Mouse (Mus musculus) macrophage (primary cell): Measurements from ENCODE around the gene Bgn. TPM values are rescaled to one million over a fixed set of nuclear protein-coding genes. Genes with fewer than 3 reads are reported as not detected.

Source experiments
- H3K27ac ChIP-seq: fragments of 350-480 bp; formaldehyde crosslinking; 2 replicates; pipeline ENCODE4 v1.9.0; 2021
- H3K36me3 ChIP-seq: fragments of 350-480 bp; formaldehyde crosslinking; 2 replicates; pipeline ENCODE4 v1.9.0; 2021; ENCODE audit errors: inconsistent target
- H3K4me3 ChIP-seq: fragments of 350-480 bp; formaldehyde crosslinking; 2 replicates; pipeline ENCODE4 v1.9.0; 2021; ENCODE audit errors: inconsistent target
- H3K79me2 ChIP-seq: fragments of 350-480 bp; formaldehyde crosslinking; 2 replicates; pipeline ENCODE4 v1.9.0; 2021; ENCODE audit errors: inconsistent target
- WGBS: methylation state at CpG from one replicate; pipeline ENCODE4 v1.1.7; 2026; ENCODE audit warnings: inconsistent platforms; ENCODE audit not compliant: missing documents; 5-methylcytosine and 5-hydroxymethylcytosine counted together
- polyA plus RNA-seq: library from polyadenylated mRNA; stranded (reverse); fragments of 250-400 nt; gene quantifications from 3 replicates; pipeline ENCODE4 v1.2.4, GENCODE M21; 2018; ENCODE audit warnings: inconsistent platforms
- total RNA-seq, 78 experiments: library from RNA; depleted of rRNA; stranded (reverse); fragments of 250-400 nt; gene quantifications; 1 replicate in 9 of 78; 2 replicates in 24 of 78; 3 replicates in 43 of 78; 4 replicates in 2 of 78; pipeline ENCODE4 v1.2.4; 2018; ENCODE audit warnings: inconsistent platforms in 56 of 78

Bgn gene
- total RNA-seq (2018; cell fraction: chromatin; rRNA removed), result 100 to 1,000 TPM in 1 of 26 experiments, 1 to 10 TPM in 12, under 1 TPM in 10, not detected in 3; 0.44 to 270 (median 1.1) TPM
- total RNA-seq (2018; cell fraction: cytosol; rRNA removed), result under 1 TPM in 22 of 26 experiments, not detected in 4; 0.04 to 0.44 (median 0.15) TPM
- total RNA-seq (2018; cell fraction: nucleus; rRNA removed), result 10 to 100 TPM in 1 of 26 experiments, under 1 TPM in 7, not detected in 18; 0.24 to 36.3 (median 0.41) TPM
- polyA plus RNA-seq, result 0.19 to 1.3 TPM (median 0.98 TPM) in 3 replicates

GRCm38 (mm10) chrX:73483484-73483810 lies at the start of gene Bgn:
Gene Bgn (plus strand): TSS chrX:73483602.
- WGBS, result 49% methylated on average over 6 of the region's 14 CpGs

GRCm38 (mm10) chrX:73435252-73435651 lies 48.1 kb upstream of the Bgn start, which contains the start of gene Trex2:
Gene Trex2 (minus strand): TSS chrX:73435344.
- no peaks in the 10 kb centered on the region for H3K79me2 ChIP-seq
- WGBS, result 93% methylated on average over 9 of the region's 11 CpGs
- H3K36me3 ChIP-seq, result no peaks in the 10 kb centered on the region
- H3K4me3 ChIP-seq, result no peak within 1 kb of the TSS
- H3K27ac ChIP-seq, result no peak within 1 kb of the TSS

More at GRCm38 (mm10) chrX:73483484-73483810, at the start of gene Bgn:
- no peak within 1 kb of the TSS for H3K27ac ChIP-seq
- H3K4me3 ChIP-seq, result no peak within 1 kb of the TSS
- H3K36me3 ChIP-seq, result no peaks in the 10 kb centered on the region
- no peaks in the 10 kb centered on the region for H3K79me2 ChIP-seq

DNA sequence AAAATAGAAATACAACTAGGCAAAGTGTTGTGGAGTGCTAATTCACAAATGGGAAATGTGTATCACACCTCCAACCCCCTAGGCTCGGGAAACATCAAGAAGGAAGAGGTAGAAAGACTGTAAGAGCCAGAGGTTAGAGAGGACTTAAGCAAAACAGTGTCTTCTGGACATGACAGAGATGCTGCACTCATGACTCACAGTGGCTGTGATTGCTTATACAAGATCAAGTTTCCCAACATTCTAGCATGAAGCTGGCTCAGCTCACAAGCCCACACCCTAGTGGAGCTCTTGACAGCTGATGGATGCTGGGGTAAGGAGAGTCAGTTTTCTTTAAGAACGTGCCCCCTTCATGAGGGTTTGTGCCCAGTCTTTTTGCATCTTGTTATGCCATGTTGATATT lies 42.0 kb upstream of the Bgn start:
- no peak overlapping the region for H3K4me3 ChIP-seq
- H3K27ac ChIP-seq, result no peak overlapping the region
- no peaks in the 10 kb centered on the region for H3K36me3 ChIP-seq
- WGBS, result 59% methylated on average over 2 of the region's 2 CpGs
- H3K79me2 ChIP-seq, result no peaks in the 10 kb centered on the region

DNA sequence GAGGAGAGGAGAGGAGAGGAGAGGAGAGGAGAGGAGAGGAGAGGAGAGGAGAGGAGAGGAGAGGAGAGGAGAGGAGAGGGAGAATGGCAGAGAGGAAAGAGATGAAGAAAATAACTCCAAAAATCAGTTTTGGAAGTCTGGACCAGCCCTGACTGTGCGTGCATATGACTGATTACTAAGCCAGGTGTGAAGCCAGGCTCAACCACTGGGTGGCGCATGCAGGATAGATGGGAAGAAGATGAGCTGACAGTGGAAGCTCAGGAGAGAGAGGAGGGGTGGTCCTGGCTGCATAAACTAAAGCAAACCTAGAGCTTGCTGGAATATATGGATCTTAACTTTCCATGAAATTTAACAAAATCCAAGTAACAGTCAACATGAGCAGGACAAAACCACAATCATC lies 31.5 kb upstream of the Bgn start:
- no peaks in the 10 kb centered on the region for H3K36me3 ChIP-seq
- H3K4me3 ChIP-seq, result no peak overlapping the region
- WGBS, result 47% methylated on average over 2 of the region's 2 CpGs

GRCm38 (mm10) chrX:73458877-73459392 lies 24.5 kb upstream of the Bgn start, which contains the start of gene Haus7:
Gene Haus7 (minus strand): TSS chrX:73459044.
- 25% methylated on average over 26 of the region's 26 CpGs for whole genome bisulfite sequencing
- H3K36me3 ChIP-seq, result no peaks in the 10 kb centered on the region
- H3K27ac ChIP-seq, result no peak within 1 kb of the TSS
- H3K79me2 ChIP-seq, result no peaks in the 10 kb centered on the region
- H3K4me3 ChIP-seq, result peak within 1 kb of the TSS; percentile 55

More for the DNA sequence above, 31.5 kb upstream of the Bgn start:
- H3K79me2 ChIP-seq, result no peaks in the 10 kb centered on the region
- no peak overlapping the region for H3K27ac ChIP-seq

- Histone ChIP-seq H3K79me2 (no peaks in the 10 kb centered on the region), H3K36me3 (no peaks in the 10 kb centered on the region), H3K4me3 (no peak overlapping the region), H3K27ac (no peak overlapping the region)
- 89% methylated on average over 3 of the region's 4 CpGs for WGBS
Observed at GRCm38 (mm10) chrX:73460792-73461191, 22.6 kb upstream of the Bgn start.

- H3K36me3 ChIP-seq, result no peaks in the 10 kb centered on the region
- 86% methylated on average over 9 of the region's 9 CpGs for WGBS
- no peak overlapping the region for H3K27ac ChIP-seq
- no peaks in the 10 kb centered on the region for H3K79me2 ChIP-seq
- H3K4me3 ChIP-seq, result no peak overlapping the region
Observed at GRCm38 (mm10) chrX:73465483-73466186, 17.8 kb upstream of the Bgn start.

- Histone ChIP-seq H3K79me2 (no peaks in the 10 kb centered on the region), H3K27ac (no peak overlapping the region), H3K36me3 (no peaks in the 10 kb centered on the region), H3K4me3 (no peak overlapping the region)
- WGBS, result 86% methylated on average over 4 of the region's 5 CpGs
Observed at GRCm38 (mm10) chrX:73467446-73468241, 15.8 kb upstream of the Bgn start.

DNA sequence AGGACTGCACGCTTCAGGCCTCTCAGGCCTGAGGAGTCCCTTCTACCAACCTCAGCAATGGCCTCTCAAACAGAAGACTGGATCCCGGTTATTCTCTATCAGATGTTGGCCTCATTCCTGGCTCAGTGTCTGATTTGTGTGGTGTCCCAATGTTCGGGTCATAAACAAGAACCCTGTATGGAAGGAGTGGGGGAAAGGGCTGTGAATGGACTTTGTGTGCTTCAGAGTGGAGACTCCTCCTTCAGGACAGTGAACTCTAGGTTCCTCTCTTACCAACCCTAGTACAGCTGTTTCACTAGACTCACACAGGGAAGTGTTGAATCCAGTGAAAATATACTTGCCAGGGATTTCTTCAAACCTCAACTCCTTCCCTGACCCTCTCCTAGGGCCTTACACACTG lies 15.1 kb upstream of the Bgn start:
- 96% methylated on average over 3 of the region's 3 CpGs for WGBS

DNA sequence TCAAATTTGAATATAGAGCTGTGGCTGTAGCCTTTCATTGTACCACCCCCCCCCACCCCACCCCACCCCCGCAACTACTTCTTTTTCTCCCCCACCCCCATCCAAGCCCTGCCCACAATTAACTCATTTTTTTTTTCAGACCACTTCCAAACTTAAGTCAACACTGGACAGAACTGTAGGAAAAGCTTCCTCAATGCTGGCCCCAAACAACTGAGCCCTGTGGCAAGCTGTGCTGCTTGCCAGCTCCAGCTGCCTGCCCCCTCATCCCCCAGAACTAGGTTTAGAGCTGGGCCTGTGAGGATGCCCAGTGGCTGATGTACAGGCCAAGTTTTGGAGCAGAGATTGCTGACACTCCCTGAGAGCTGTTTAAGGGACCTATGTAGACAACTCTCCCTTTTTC lies 14.7 kb upstream of the Bgn start:
- Histone ChIP-seq H3K36me3 (no peaks in the 10 kb centered on the region), H3K4me3 (no peak overlapping the region), H3K27ac (no peak overlapping the region), H3K79me2 (no peaks in the 10 kb centered on the region)
- WGBS, result no CpG with 5 or more reads among the region's 1 CpGs

More for the DNA sequence above, 15.1 kb upstream of the Bgn start:
- Histone ChIP-seq H3K27ac (no peak overlapping the region), H3K79me2 (no peaks in the 10 kb centered on the region), H3K4me3 (no peak overlapping the region), H3K36me3 (no peaks in the 10 kb centered on the region)

DNA sequence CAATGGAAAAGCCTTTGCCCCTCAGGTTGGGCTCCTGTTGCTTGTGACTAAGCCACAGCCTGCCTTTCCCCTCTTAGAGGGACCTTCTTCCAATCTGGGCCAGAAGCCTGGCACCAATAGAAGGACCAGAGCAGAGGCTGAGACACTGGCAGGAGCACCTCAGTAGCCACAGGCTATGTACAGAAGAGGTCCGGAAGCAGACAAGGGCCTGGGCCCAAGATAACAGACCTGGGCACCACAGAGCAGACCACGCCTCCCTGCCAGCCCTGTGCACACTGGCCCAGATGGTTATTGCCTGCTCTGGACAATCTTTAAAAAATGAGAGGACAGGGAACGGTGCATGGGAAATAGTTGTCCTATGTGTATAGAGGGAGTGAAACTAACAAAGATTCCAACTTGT lies 11.6 kb upstream of the Bgn start:
- H3K4me3 ChIP-seq, result no peak overlapping the region
- no peaks in the 10 kb centered on the region for H3K36me3 ChIP-seq
- no peaks in the 10 kb centered on the region for H3K79me2 ChIP-seq
- 81% methylated on average over 3 of the region's 3 CpGs for WGBS
- no peak overlapping the region for H3K27ac ChIP-seq

- Histone ChIP-seq H3K79me2 (no peaks in the 10 kb centered on the region), H3K36me3 (no peaks in the 10 kb centered on the region), H3K27ac (no peak overlapping the region), H3K4me3 (no peak overlapping the region)
- WGBS, result 83% methylated on average over 12 of the region's 12 CpGs
Observed at GRCm38 (mm10) chrX:73474340-73475165, 8.8 kb upstream of the Bgn start.

DNA sequence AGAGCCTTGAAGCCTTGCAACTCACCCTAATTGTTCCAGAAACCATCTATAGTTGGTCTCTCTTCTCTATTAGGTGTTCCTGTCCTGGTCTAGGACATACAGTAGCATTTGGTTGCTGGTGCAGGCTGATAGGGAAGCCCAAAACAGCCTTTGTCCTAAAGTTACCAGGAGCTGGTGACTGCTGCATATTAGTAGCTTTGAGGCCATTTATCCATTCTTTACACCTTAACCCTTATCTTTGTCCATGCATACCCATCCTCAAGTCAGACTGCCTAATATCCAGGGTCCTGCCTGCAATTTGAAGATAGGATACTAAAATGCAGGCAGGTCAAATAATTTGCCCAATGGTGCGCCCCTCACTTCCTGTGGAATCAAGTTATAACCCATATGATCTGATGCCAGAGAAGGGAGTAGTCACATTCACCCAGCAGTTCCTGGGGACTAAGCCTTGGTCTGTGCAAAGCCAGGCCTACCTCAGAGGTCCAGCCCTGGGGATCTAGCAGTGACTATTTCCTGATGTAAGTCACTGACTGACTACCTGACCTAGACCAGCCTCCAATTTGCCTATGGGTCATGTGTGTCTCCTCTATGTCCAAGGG lies 7.6 kb upstream of the Bgn start:
- H3K27ac ChIP-seq, result no peak overlapping the region
- H3K4me3 ChIP-seq, result no peak overlapping the region
- H3K79me2 ChIP-seq, result no peaks in the 10 kb centered on the region
- WGBS, result 75% methylated on average over 1 of the region's 1 CpGs
- H3K36me3 ChIP-seq, result no peaks in the 10 kb centered on the region

DNA sequence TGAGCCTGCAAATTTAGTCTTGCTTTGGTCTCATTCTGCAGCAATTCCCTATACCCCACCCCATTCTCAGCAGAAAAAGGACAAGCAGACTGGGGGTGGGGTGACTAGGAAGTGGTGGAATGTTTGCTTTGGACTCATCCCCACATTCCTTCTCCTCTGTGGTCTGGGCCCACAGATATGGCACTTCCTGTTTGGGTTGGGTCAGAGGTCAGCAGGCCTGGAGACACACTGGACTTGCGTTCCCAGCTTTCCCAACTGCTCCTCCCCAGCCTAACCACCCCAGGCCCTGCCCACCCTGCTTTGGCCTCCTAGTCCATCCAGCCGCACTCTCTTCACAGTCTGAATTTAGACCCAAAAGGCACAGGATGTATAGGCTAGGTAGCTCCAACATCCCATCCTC lies 6.8 kb upstream of the Bgn start:
- 91% methylated on average over 2 of the region's 2 CpGs for WGBS
- Histone ChIP-seq H3K79me2 (no peaks in the 10 kb centered on the region), H3K4me3 (no peak overlapping the region), H3K36me3 (no peaks in the 10 kb centered on the region), H3K27ac (no peak overlapping the region)
